Mouse (Mus musculus) olfactory bulb, adult 2 months (tissue): ENCODE measurements around the gene Traf3ip3.

Experiments used
- CTCF ChIP-seq: fragments of 200-500 bp; IDR thresholded peaks from 2 replicates; pipeline ENCODE4 v1.5.1; 2012; ENCODE audit warnings: low read depth, mild to moderate bottlenecking, low read length, moderate library complexity; ENCODE audit not compliant: insufficient read depth
- POLR2A ChIP-seq: fragments of 200-500 bp; IDR thresholded peaks from 2 replicates; pipeline ENCODE4 v1.6.1; 2012; ENCODE audit warnings: mild to moderate bottlenecking, low read depth, low read length, moderate library complexity; ENCODE audit not compliant: insufficient read depth

GRCm38 (mm10) chr1:193142517-193143062 is 58.9 kb downstream of the Traf3ip3 start:
- TF ChIP-seq CTCF (no peak), POLR2A (no peak)
